Mouse (Mus musculus) ovary, postnatal 14 days (tissue): Measurements from ENCODE around the gene Atp1b4.
"Not testable (repeated sequence)": the region's sequence is repeated elsewhere in the genome, so short reads cannot be mapped to it uniquely, and the experiment has no call there.

Experiments
- DNase-seq: peaks from one replicate; pipeline ENCODE4 v3.0.0; 2022; ENCODE audit warnings: low spot score

Gene Atp1b4

DNA sequence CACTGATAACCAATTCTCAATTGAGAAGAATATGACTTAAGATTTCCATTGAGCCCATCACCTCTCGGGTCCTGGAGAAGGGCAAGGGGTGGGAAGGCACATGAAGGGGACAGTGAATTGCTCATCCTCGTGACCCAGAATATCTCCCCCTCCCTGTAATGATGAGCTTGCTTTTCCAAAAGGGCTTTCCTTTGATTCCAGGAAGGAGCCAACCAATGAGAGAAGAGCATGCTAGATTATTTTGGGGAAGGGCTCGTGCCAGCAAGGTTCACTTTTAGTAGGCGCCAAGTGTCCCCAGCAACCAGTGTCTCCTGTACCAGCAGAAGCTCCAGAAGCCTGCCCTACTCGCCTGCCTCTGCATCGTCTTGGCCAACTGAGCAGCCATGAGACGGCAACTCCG lies at the start of gene Atp1b4:
Gene Atp1b4 (plus strand): TSS at position 301 of the 400 bp plus-strand sequence.
- no peak for DNase-seq

DNA sequence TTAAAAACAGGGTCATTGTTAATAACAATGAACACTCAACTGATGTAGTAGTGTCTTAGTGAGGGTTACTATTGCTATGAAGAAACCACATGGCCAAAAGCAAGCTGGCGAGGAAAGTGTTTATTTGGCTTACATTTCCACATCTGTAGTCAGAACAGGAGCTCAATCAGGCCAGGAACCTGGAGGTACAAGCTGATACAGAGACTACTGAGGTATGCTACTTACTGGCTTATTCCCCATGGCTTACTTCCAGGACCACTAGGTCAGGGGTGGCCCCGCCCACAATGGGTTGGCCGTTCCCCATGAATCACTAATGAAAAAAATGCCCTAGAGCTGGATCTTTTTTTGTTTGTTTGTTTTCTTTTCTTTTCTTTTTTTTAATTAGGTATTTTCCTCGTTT lies 7.4 kb upstream of the Atp1b4 start:
- no peak for DNase-seq

DNA sequence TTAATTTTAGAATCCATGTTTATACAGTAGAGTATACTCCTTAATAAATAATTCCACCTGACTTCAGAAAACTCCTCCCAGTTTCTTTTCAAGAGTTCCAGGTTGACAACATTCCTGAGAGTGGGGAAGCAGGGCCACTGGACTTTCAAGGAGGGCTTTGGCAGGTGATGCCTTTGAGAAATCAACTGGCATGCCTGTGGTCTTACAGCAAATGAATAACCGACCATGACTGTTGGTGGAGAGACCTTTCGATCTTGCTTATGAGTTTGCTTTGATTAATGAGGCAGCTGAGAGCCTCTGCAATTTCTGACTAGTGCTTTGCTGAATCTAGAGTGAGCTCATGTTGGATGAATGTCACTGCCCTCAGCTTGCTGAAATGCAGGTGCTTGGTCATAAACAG lies 4.9 kb upstream of the Atp1b4 start:
- DNase-seq, result no peak

DNA sequence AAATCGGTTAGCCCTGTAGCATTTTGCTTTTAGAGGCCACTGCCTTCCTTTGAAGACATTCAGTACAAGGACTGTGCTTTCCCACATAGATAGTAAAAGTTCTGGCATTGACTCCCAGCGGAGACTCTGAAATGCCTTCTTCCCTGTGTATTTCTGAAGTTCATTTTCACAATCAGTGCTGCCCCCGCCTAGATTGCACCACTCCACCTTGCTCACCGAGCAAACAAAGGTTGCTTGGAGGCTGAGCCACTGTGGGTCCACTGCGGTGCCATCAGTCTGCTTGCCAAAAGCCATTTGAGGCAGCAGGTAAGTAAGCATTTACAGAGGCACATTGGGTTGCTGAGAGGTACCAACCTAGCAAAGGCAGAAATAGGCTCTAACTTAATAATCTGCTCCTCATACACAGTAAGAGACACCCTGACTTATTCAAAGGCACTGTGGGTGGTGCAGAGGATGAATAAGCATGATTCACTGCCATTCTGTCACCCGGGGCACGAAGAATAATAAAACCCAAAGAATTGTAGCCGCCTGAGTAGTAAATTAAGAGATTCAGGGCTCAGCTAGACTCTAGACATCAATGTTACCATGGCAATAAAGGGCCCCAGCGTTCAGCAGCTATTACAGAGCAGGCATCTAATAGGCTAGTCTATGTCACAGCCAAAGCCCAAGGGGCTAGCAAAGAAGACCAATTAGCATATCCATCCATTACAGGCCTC lies 2.9 kb upstream of the Atp1b4 start:
- DNase-seq, result no peak

DNA sequence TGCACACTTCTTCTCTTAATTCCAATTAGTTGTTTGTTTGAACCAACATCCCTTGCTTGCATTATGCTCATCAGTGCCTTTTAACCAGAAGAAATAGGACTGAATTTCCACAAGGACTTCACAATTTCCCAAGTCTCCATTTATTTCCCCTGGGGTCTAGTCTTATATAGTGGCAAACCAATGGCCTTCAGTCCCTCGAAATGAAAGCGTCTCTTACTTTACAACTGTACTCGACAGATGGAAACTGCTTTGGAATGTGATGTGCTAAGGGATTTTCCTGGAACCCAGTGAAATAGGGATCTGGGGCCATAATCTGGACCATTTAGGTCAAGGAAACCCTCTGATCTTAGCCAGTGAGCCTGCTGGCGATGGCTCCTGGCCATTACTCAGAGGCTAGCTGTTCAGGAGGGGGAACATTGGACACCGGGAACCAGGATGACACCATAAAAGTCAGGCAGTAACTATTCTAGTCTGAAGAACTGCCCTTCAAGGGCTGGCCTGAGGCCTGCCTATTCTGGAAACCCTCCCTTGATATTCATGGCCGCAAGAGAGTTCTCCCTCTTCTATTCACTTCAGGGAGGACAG lies 2.3 kb upstream of the Atp1b4 start:
- DNase-seq, result no peak

DNA sequence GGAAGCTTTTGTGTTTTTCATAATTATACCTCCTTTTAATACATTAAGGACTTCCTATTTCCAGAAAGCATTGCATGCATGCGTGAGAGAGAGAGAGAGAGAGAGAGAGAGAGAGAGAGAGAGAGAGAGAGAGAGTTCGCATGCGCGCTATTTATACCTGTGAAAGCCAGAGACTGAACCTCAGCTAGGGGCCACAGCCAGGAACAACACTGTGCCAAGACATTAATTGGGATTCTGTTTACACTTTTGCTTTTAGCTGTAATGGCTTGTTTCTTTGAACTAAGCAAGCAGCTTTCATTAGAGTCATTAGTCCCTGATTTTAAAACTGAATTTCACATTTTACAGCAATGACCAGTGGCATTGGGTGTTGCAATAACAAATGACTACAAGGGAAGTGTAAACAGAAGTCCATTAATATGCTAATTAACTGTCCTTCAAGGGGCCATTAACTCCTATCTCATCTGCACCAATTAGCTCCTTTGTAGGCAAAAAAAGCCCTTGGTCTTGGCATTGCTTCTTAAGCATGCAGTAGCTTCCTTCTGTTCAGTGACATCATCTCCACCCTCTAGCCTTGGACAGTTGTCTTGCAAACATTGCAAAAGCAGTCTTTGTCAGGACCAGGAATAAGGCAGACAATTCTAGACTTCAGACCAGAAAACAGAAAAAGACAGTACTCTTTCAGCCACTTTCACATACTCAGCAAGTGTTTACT lies 14.9 kb downstream of the Atp1b4 start:
- no peak for DNase-seq

DNA sequence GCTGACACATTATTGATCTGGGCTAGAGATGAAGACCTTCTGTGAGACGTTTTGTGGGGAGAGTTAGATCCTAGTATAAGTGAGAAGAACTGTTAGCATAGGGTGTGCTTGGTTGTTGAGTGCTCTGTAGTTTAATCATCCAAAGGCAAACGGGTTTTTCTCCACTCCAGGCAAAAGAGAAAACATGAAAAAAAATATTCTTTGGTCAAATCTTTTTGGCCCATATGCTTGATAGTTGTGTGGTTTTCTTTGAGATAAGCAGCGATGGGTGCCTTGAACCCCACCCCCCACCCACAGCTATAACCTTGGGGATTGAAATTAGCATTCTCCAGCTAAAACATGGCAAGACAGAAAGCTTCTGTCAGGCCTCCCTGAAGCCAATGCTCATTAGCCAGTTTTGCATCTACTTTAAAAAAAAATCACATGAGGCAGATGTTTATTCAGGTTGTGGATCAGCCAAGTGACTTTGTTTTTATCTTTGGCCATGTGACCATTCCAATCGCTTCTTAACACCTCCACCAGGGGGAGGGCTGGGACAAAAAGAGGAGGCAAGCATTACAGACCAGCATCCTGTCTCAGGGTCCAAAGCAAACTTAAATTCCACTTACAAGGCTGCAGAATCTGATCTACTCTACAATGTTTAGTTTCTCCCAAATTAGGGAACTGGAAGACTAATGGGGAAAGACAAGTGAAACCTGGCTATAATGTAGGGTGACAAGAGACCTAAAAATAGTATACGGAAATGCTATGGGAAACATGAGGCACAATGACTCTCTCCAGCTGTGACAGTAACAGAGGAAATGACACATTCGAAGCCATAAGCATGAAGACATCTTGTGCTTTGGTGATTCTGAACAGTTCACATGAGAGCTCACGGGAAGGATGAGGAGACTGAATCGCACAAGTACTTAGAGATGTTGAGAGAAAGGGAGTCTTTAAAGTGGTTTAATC lies 18.6 kb downstream of the Atp1b4 start:
- peak; percentile 25 for DNase-seq

DNA sequence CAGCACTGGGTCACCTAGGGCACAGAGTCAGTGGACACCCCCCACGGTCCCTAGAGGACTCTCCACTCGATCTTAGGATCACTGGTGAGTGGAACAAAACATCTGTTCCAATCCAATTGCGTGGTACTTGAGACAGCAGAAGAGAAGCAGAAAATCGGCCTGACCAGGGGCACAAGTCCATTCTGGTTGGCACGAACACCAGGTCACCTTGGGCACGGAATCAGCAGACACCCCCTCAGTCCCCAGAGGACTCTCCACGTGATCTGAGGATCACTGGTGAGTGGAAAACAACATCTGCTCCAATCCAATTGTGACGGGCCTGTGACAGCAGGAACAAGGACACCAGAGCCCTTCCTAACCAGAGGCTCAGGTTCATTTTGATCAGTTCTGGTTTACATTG lies 46.0 kb downstream of the Atp1b4 start:
- no peak for DNase-seq

DNA sequence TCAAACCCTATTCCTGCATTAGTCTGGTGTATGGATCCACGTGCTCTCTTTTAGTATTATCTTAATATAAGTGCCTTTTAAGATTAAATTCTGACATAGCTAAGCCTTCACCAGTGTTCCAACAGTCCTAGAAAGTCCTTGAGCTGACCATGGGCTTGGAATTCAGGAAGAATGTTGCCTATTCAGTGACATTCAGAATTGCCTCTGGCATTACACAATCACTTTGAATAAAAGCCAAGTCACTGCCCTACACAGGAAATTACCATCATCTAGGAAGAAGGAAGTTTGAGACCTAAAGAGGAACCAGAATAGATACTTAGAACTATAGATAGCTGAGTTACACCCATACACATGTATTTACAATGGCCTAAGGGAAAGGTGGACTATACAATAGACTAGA lies 48.6 kb downstream of the Atp1b4 start:
- not testable (repeated sequence) for DNase-seq

DNA sequence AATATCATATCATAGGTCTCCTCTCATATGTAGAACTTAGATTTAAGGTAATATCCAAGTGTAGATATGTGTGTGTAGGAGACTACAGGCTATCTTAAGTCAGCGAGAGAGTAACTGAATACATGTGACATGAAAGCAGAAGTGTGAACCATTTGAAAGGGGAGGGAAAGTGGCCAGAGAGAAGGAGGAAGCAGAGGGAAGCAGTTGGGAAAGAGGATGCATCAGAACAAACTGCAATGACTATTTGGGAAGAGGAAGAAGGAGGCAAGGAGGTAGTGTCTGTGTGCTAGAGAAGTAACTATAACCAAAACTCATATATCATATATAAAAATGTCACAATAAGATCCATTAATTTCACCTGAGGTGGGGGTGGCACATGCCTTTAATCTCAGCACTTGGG lies 57.2 kb downstream of the Atp1b4 start:
- not testable (repeated sequence) for DNase-seq
